Mouse (Mus musculus) ES-E14 (cell line): ENCODE measurements around the gene Ube2r2. TPM values are rescaled to one million over a fixed set of nuclear protein-coding genes. Genes with fewer than 3 reads are reported as not detected.

Experiments
- DNase-seq: peaks from one replicate; pipeline ENCODE4 v3.0.0-alpha.2; 2013; ENCODE audit warnings: low read depth, low spot score
- H3K27ac ChIP-seq: 2 replicates; pipeline ENCODE4 v1.5.1; 2012; ENCODE audit warnings: low read depth, mild to moderate bottlenecking, low read length, moderate library complexity, mixed read lengths; ENCODE audit not compliant: poor library complexity, insufficient read depth, severe bottlenecking
- H3K36me3 ChIP-seq: 2 replicates; pipeline ENCODE4 v1.6.1; 2012; ENCODE audit warnings: mild to moderate bottlenecking, low read length, moderate library complexity, mixed read lengths; ENCODE audit not compliant: control insufficient read depth, poor library complexity, insufficient read depth, severe bottlenecking
- H3K4me1 ChIP-seq, 2 experiments: fragments of 150-350 bp in 1 of 2; sonication (generic) in 1 of 2; 2 replicates each; pipeline ENCODE4 v1.6.1; 2012; ENCODE audit warnings: low read length in 2 of 2, mild to moderate bottlenecking in 1 of 2, mixed read lengths in 1 of 2; ENCODE audit not compliant: control insufficient read depth in 2 of 2, insufficient read depth in 2 of 2, poor library complexity in 1 of 2
- H3K4me3 ChIP-seq, 2 experiments: fragments of 150-350 bp in 1 of 2; sonication (generic) in 1 of 2; 2 replicates each; pipeline ENCODE4 v1.5.1; 2012; ENCODE audit warnings: low read length in 2 of 2, low read depth in 1 of 2, mild to moderate bottlenecking in 1 of 2, mixed read lengths in 1 of 2; ENCODE audit not compliant: insufficient read depth in 1 of 2, poor library complexity in 1 of 2, severe bottlenecking in 1 of 2
- H3K9ac ChIP-seq: 2 replicates; pipeline ENCODE4 v1.6.1; 2012; ENCODE audit warnings: low read depth, mild to moderate bottlenecking, low read length, mixed read lengths; ENCODE audit not compliant: poor library complexity, insufficient read depth, severe bottlenecking
- H3K9me3 ChIP-seq: fragments of 150-350 bp; sonication (generic); 2 replicates; pipeline ENCODE4 v1.6.1; 2012; ENCODE audit warnings: low read depth, mild to moderate bottlenecking, low read length; ENCODE audit not compliant: control insufficient read depth, insufficient read depth
- CHD2 ChIP-seq: IDR thresholded peaks from 2 replicates; pipeline ENCODE4 v1.6.1; 2014; ENCODE audit warnings: mild to moderate bottlenecking, low read depth, low read length, inconsistent platforms
- HCFC1 ChIP-seq: IDR thresholded peaks from 2 replicates; pipeline ENCODE4 v1.6.1; 2012; ENCODE audit warnings: low read length, inconsistent platforms, borderline replicate concordance; ENCODE audit not compliant: insufficient read depth
- MAFK ChIP-seq: IDR thresholded peaks from 2 replicates; pipeline ENCODE4 v1.6.1; 2014; ENCODE audit warnings: mild to moderate bottlenecking, low read depth, low read length, inconsistent platforms; ENCODE audit not compliant: insufficient read depth
- ZC3H11A ChIP-seq: IDR thresholded peaks from 2 replicates; pipeline ENCODE4 v1.6.1; 2012; ENCODE audit warnings: low read depth, mild to moderate bottlenecking, inconsistent platforms, low read length, borderline replicate concordance
- ZNF384 ChIP-seq: IDR thresholded peaks from 2 replicates; pipeline ENCODE4 v1.6.1; 2012; ENCODE audit warnings: low read depth, low read length, inconsistent platforms
- in situ Hi-C, 2 experiments: fragments of 600-800 bp; cut with MboI; formaldehyde crosslinking; loops; one replicate each; pipeline ENCODE4 v1.15.1; 2025; ENCODE audit warnings: low sequenced_read_pairs in 2 of 2, inconsistent platforms in 1 of 2; ENCODE audit not compliant: unreplicated experiment in 2 of 2
- total RNA-seq: library from RNA; depleted of rRNA; stranded (reverse); fragments of 300-350 nt; gene quantifications from 2 replicates; pipeline ENCODE4 v1.2.3, GENCODE M21; 2012

Ube2r2 gene
- total RNA-seq, 1 experiment, result 52.3 TPM

DNA sequence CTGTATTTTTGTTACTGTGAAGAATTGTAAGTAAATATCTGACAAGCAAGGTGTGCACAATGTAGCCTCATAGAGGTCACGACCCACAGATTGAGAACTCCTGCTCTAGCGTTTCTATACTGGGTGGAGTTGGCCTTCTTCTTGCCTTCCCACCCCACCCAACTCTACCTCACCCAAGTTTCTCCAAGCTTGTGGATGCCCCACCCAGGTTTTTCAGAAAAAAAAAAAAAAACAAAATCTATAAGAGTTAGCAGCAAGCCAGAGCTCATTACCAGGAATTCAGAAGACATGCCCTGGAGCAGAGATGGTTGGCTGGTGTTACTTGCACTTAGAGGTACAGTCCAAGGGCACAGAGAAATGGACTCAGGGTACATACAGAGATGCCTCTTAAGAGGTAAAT lies 45.8 kb upstream of the Ube2r2 start:
- H3K9ac ChIP-seq, result no peak overlapping the region
- H3K4me3 ChIP-seq, result no peak overlapping the region
- no peak for DNase-seq
- peaks cover 22 to 32% of the 10 kb centered on the region in 2 experiments for H3K4me1 ChIP-seq
- H3K27ac ChIP-seq, result no peak overlapping the region; the same call in 1 of the 2 replicates
- in situ Hi-C loops, result no loop called here
- TF ChIP-seq MAFK, result no peak
- TF ChIP-seq ZNF384, result no peak
- no peak for TF ChIP-seq CHD2
- no peak for TF ChIP-seq HCFC1
- no peak for TF ChIP-seq ZC3H11A
- H3K9me3 ChIP-seq, result no peaks in the 10 kb centered on the region
- H3K36me3 ChIP-seq, result no peaks in the 10 kb centered on the region; the same call in 1 of the 2 replicates

DNA sequence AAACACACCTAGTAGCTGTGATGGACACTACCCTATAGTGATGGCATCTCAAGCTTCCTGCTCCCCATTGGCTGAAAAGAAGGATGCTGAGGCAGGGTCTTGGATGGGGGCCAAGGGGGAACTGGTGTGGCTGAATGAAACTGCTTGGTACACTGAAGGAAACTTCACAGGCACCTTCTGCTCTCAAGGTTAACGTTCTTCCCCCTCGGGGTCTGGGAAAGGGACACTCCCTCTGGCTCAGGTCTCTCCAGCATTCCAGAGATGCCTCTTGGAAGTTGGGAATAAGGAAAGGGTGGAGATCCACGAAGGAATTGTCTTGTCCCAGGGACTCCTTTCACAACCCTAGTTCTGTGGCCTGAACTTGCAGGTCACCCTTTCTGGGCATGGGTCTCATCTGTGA lies 44.2 kb upstream of the Ube2r2 start:
- no peaks in the 10 kb centered on the region for H3K9me3 ChIP-seq
- H3K4me1 ChIP-seq, result peaks cover 22 to 32% of the 10 kb centered on the region in 2 experiments
- DNase-seq, result peak; percentile 70
- TF ChIP-seq HCFC1, result no peak
- no peak for TF ChIP-seq MAFK
- no peak for TF ChIP-seq ZC3H11A
- TF ChIP-seq ZNF384, result no peak
- no peak for TF ChIP-seq CHD2
- H3K4me3 ChIP-seq, result no peak overlapping the region
- no peak overlapping the region for H3K27ac ChIP-seq
- in situ Hi-C loops, result no loop called here
- H3K9ac ChIP-seq, result no peak overlapping the region
- no peaks in the 10 kb centered on the region; the same call in 1 of the 2 replicates for H3K36me3 ChIP-seq

DNA sequence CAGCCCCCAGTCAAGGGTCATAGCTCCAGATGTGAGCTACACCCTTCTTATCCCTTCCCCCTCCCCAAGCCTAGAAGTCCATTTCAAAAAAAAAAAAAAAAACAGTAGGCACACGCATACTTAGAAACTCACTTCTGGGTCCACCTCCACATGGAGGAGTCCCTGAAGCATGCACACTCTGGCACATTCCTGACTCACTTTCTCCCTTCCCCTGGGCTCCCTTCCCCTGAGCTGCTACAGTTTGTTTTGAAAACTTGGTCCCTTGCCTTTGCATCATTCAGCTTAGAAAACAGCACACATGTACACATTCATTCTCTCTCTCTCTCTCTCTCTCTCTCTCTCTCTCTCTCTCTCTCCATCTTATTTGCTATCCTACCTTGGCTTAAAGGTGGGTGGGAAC lies 42.6 kb upstream of the Ube2r2 start:
- H3K4me3 ChIP-seq, result no peak overlapping the region
- H3K36me3 ChIP-seq, result no peaks in the 10 kb centered on the region; the same call in 1 of the 2 replicates
- in situ Hi-C loops, result no loop called here
- no peak for DNase-seq
- TF ChIP-seq HCFC1 (no peak), ZNF384 (no peak), ZC3H11A (no peak), CHD2 (no peak), MAFK (no peak)
- H3K9me3 ChIP-seq, result no peaks in the 10 kb centered on the region
- H3K27ac ChIP-seq, result no peak overlapping the region
- peaks cover 20 to 26% of the 10 kb centered on the region in 2 experiments for H3K4me1 ChIP-seq
- no peak overlapping the region for H3K9ac ChIP-seq

DNA sequence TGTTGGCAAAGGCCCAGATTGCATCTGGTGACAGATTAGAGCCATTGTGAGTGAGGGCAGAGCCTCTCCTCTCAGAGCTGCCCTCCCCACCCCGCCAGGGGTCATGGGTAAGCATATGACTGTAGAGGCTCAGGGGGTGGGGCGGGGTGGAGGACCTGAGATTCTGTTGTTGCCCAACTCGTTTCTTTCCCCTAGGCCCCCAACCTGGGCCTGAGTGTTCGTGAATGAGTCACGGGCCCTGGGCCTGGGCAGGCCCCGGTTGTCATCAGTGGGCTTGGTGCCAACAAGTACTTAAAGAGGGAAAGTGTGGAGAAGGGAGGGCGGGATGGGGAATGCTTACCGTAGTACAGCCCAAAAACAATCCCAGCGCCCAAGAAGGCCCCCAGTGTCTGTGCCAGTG lies 41.2 kb upstream of the Ube2r2 start:
- in situ Hi-C loops, result no loop called here

DNA sequence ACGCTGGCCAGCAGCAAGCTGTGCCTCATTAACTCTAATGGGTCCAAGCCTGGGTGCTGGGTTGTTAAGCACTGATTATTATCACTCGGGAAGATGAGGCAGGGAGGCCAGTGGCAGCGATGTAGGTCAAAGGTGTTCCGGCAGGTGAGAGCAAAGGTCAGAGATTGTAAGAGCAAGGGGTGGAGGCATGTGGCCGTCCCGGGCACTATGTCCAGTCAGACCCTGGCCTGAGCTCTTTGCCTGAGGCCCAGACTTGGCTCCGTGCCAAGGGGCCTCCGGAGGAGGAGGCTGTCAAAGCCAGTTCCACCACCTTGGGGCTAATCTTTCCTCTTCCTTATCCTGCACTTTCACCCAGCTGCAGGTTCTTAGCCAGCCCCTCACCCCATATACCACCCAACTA lies 39.4 kb upstream of the Ube2r2 start:
- in situ Hi-C loops, result no loop called here
- no peaks in the 10 kb centered on the region; the same call in 1 of the 2 replicates for H3K36me3 ChIP-seq
- H3K9me3 ChIP-seq, result no peaks in the 10 kb centered on the region
- no peak overlapping the region for H3K9ac ChIP-seq
- TF ChIP-seq CHD2, result no peak
- TF ChIP-seq MAFK, result no peak
- TF ChIP-seq ZNF384, result no peak
- TF ChIP-seq ZC3H11A, result no peak
- no peak for TF ChIP-seq HCFC1
- DNase-seq, result no peak
- peaks cover 14 to 26% of the 10 kb centered on the region in 2 experiments for H3K4me1 ChIP-seq
- H3K4me3 ChIP-seq, result peak overlapping the region in 1 of 2 experiments; percentile 2; a peak in 1 of 4 replicates
- no peak overlapping the region for H3K27ac ChIP-seq

More for the DNA sequence above, 41.2 kb upstream of the Ube2r2 start:
- no peak for TF ChIP-seq ZNF384
- TF ChIP-seq CHD2, result no peak
- no peak for TF ChIP-seq HCFC1
- no peak for TF ChIP-seq MAFK
- TF ChIP-seq ZC3H11A, result no peak
- DNase-seq, result no peak
- Histone ChIP-seq H3K4me1 (peaks cover 17 to 27% of the 10 kb centered on the region in 2 experiments), H3K4me3 (no peak overlapping the region), H3K9ac (no peak overlapping the region), H3K27ac (no peak overlapping the region), H3K9me3 (no peaks in the 10 kb centered on the region), H3K36me3 (no peaks in the 10 kb centered on the region; the same call in 1 of the 2 replicates)
